Mouse (Mus musculus) stomach, embryonic 16.5 days (tissue): ENCODE measurements at regions not wholly inside any gene's neighbourhood (a gene's known extent, or its start where the extent isn't known, plus 50 kb on each side); places are given as distances from the start of the nearest gene placed in this dataset.

Experiments
- ATAC-seq: fragments of 200-750 bp; cut with Nextera tagmentation; 2 replicates; pipeline ENCODE4 v1.8.0; 2017; ENCODE audit warnings: moderate number of reproducible peaks, moderate TSS enrichment; ENCODE audit not compliant: insufficient read depth, low FRiP score
- H3K27ac ChIP-seq: fragments of 300-500 bp; sonication (generic); 2 replicates; pipeline ENCODE4 v1.5.1; 2014; ENCODE audit warnings: low read length
- H3K27me3 ChIP-seq: fragments of 300-500 bp; sonication (generic); 2 replicates; pipeline ENCODE4 v1.6.1; 2014; ENCODE audit warnings: low read length, control low read depth, mixed read lengths; ENCODE audit not compliant: control insufficient read depth, insufficient read depth
- H3K36me3 ChIP-seq: fragments of 300-500 bp; sonication (generic); 2 replicates; pipeline ENCODE4 v1.6.1; 2014; ENCODE audit warnings: low read length; ENCODE audit not compliant: control insufficient read depth, insufficient read depth
- H3K4me1 ChIP-seq: fragments of 300-500 bp; sonication (generic); 2 replicates; pipeline ENCODE4 v1.6.1; 2014; ENCODE audit warnings: low read length, control low read depth, mixed read lengths; ENCODE audit not compliant: control insufficient read depth, insufficient read depth
- H3K4me2 ChIP-seq: fragments of 300-500 bp; sonication (generic); 2 replicates; pipeline ENCODE4 v1.6.1; 2014; ENCODE audit warnings: low read depth, low read length, mixed read lengths
- H3K4me3 ChIP-seq: fragments of 300-500 bp; sonication (generic); replicated peaks from 2 replicates; pipeline ENCODE4 v1.5.1; 2014; ENCODE audit warnings: mild to moderate bottlenecking, low read length
- H3K9ac ChIP-seq: fragments of 300-500 bp; sonication (generic); 2 replicates; pipeline ENCODE4 v1.6.1; 2014; ENCODE audit warnings: low read length
- H3K9me3 ChIP-seq: fragments of 300-500 bp; sonication (generic); replicated peaks from 2 replicates; pipeline ENCODE4 v1.6.1; 2016; ENCODE audit warnings: low read length, control low read depth; ENCODE audit not compliant: control insufficient read depth
- WGBS: fragments of 180-500 bp; shearing (Covaris S2); extraction: QIAGEN DNeasy Blood & Tissue Kit; methylation state at CpG from one replicate; pipeline ENCODE4 v1.1.7; 2014; 5-methylcytosine and 5-hydroxymethylcytosine counted together

- no peak for ATAC-seq
- H3K4me3 ChIP-seq, result no peak overlapping the region
- no peak overlapping the region for H3K9ac ChIP-seq
- WGBS, result 50% methylated on average over 3 of the region's 3 CpGs
- H3K27ac ChIP-seq, result no peak overlapping the region
- H3K4me1 ChIP-seq, result no peaks in the 10 kb centered on the region
- H3K36me3 ChIP-seq, result no peaks in the 10 kb centered on the region
- no peak overlapping the region for H3K4me2 ChIP-seq
- no peaks in the 10 kb centered on the region for H3K9me3 ChIP-seq
- H3K27me3 ChIP-seq, result no peaks in the 10 kb centered on the region
These were observed 943.3 kb upstream of the Celf2 start for GRCm38 (mm10) chr2:8452566-8453243.

GRCm38 (mm10) chr2:8441230-8441629 lies 931.9 kb upstream of the Celf2 start:
- 70% methylated on average over 1 of the region's 1 CpGs for WGBS
- no peaks in the 10 kb centered on the region for H3K36me3 ChIP-seq
- H3K27me3 ChIP-seq, result no peaks in the 10 kb centered on the region
- no peaks in the 10 kb centered on the region for H3K4me1 ChIP-seq
- H3K9me3 ChIP-seq, result no peaks in the 10 kb centered on the region
- no peak overlapping the region for H3K27ac ChIP-seq
- no peak for ATAC-seq
- H3K9ac ChIP-seq, result no peak overlapping the region
- H3K4me3 ChIP-seq, result no peak overlapping the region
- no peak overlapping the region for H3K4me2 ChIP-seq

- Histone ChIP-seq H3K9me3 (no peaks in the 10 kb centered on the region), H3K4me3 (no peak overlapping the region), H3K27ac (no peak overlapping the region), H3K9ac (no peak overlapping the region), H3K36me3 (no peaks in the 10 kb centered on the region), H3K27me3 (no peaks in the 10 kb centered on the region), H3K4me1 (no peaks in the 10 kb centered on the region), H3K4me2 (no peak overlapping the region)
- WGBS, result 65% methylated on average over 5 of the region's 5 CpGs
- no peak for ATAC-seq
These were observed 920.4 kb upstream of the Celf2 start for GRCm38 (mm10) chr2:8429652-8430343.

- Histone ChIP-seq H3K9me3 (no peaks in the 10 kb centered on the region), H3K4me1 (no peaks in the 10 kb centered on the region), H3K36me3 (no peaks in the 10 kb centered on the region), H3K27ac (no peak overlapping the region), H3K27me3 (no peaks in the 10 kb centered on the region), H3K4me2 (no peak overlapping the region), H3K9ac (no peak overlapping the region), H3K4me3 (no peak overlapping the region)
- no peak for ATAC-seq
- 67% methylated on average over 2 of the region's 2 CpGs for WGBS
These were observed 918.8 kb upstream of the Celf2 start for GRCm38 (mm10) chr2:8428145-8428544.

DNA sequence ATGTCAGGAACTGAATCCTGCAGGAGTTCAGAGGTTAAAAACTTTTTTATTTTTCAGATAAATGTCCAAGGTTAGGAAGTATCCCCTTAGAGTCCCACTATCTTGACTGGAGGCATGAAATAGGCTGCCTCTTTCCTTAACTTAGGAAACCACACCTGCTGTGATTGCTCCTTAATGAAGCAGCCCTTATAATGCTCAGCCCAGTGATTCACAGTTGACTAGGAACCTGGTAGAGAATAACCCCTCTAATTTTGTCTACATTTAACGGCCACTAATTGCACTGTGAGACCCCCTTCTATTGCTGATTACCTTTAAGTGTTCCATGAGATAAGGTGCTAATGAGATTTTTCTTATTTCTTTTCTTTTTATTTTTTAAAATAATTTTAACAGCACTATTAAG lies 918.4 kb upstream of the Celf2 start:
- H3K9me3 ChIP-seq, result no peaks in the 10 kb centered on the region
- H3K27ac ChIP-seq, result no peak overlapping the region
- H3K36me3 ChIP-seq, result no peaks in the 10 kb centered on the region
- no peak for ATAC-seq
- H3K27me3 ChIP-seq, result no peaks in the 10 kb centered on the region
- WGBS, result 79% methylated on average over 1 of the region's 1 CpGs
- no peaks in the 10 kb centered on the region for H3K4me1 ChIP-seq
- H3K4me2 ChIP-seq, result no peak overlapping the region
- H3K9ac ChIP-seq, result no peak overlapping the region
- no peak overlapping the region for H3K4me3 ChIP-seq

DNA sequence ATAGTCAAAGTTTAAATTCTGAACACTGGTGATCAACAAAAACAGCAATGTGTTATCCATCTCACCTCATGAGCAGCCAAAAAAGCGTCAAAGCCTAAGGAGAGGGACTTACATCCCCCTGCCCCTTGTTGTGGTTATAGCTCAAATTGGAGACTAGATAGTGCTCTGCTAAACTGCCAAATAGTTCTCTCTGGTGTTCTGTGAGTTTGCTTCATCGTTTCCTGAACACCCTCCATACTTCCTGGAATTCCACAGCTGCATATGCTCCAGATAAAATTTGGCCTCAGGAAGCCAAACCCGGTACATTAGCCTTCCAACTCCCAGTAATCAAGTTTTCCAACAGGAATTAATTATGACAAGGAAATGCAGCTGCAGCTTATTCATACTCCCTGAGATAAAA lies 906.6 kb upstream of the Celf2 start:
- H3K4me1 ChIP-seq, result no peaks in the 10 kb centered on the region
- H3K27me3 ChIP-seq, result no peaks in the 10 kb centered on the region
- H3K9ac ChIP-seq, result no peak overlapping the region
- H3K27ac ChIP-seq, result no peak overlapping the region; the same call in 1 of the 2 replicates
- H3K36me3 ChIP-seq, result no peaks in the 10 kb centered on the region
- no peak overlapping the region for H3K4me2 ChIP-seq
- 41% methylated on average over 3 of the region's 3 CpGs for WGBS
- no peak overlapping the region for H3K4me3 ChIP-seq
- H3K9me3 ChIP-seq, result no peaks in the 10 kb centered on the region
- ATAC-seq, result peak; percentile 66; the same call in 1 of the 2 replicates

DNA sequence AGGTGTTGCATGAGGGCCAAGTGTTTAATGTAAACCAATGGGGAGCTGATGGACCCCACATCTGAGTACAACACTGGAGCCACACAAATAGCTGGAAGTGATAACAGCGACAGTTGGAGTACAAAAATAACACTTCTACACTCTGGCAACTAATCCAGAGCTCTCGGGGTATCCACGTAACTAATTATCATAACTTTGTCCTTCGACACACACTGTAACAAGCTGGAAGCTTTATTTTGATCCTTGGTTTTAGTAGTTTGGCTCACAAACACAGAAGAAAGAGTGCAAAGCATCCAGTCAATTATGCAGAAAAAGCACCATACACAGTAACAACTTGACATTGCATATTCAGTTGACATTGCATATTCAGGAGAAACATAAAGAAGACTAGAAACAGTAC lies 884.8 kb upstream of the Celf2 start:
- Histone ChIP-seq H3K36me3 (no peaks in the 10 kb centered on the region), H3K4me3 (no peak overlapping the region), H3K27me3 (no peaks in the 10 kb centered on the region), H3K9me3 (no peaks in the 10 kb centered on the region), H3K4me1 (no peaks in the 10 kb centered on the region), H3K4me2 (no peak overlapping the region), H3K9ac (no peak overlapping the region), H3K27ac (no peak overlapping the region)
- no peak for ATAC-seq
- 77% methylated on average over 4 of the region's 4 CpGs for WGBS

GRCm38 (mm10) chr2:8389530-8389929 lies 880.2 kb upstream of the Celf2 start:
- Histone ChIP-seq H3K4me2 (no peak overlapping the region), H3K27ac (no peak overlapping the region), H3K9me3 (no peaks in the 10 kb centered on the region), H3K4me3 (no peak overlapping the region), H3K4me1 (no peaks in the 10 kb centered on the region), H3K36me3 (no peaks in the 10 kb centered on the region), H3K27me3 (no peaks in the 10 kb centered on the region), H3K9ac (no peak overlapping the region)
- no peak for ATAC-seq
- WGBS, result 49% methylated on average over 2 of the region's 2 CpGs

DNA sequence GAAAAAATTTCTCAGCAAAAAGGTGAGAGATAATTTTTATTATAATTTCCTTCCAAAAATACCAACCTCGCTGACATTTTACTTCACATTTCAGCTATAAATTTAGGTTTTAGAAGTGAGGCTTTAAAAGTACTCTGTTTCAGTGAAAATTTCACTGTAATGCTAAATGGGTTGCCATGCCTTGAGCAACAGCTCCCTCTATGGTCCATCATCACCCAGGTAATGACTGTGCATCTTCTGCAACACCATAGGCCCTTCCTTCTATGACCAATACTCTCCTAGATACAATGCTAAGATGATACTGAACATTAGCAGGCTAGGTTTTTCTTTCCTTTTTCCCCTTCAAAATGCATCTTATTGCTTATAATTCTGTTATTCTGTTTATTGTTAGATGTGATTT lies 870.9 kb upstream of the Celf2 start:
- Histone ChIP-seq H3K27ac (no peak overlapping the region), H3K27me3 (no peaks in the 10 kb centered on the region), H3K9me3 (no peaks in the 10 kb centered on the region), H3K4me2 (no peak overlapping the region), H3K36me3 (no peaks in the 10 kb centered on the region), H3K4me3 (no peak overlapping the region), H3K9ac (no peak overlapping the region), H3K4me1 (no peaks in the 10 kb centered on the region)
- ATAC-seq, result no peak
- 44% methylated on average over 1 of the region's 1 CpGs for WGBS
